Mouse (Mus musculus): ENCODE measurements at regions not wholly inside any gene's neighbourhood (a gene's known extent, or its start where the extent isn't known, plus 50 kb on each side); places are given as distances from the start of the nearest gene placed in this dataset.

DNA sequence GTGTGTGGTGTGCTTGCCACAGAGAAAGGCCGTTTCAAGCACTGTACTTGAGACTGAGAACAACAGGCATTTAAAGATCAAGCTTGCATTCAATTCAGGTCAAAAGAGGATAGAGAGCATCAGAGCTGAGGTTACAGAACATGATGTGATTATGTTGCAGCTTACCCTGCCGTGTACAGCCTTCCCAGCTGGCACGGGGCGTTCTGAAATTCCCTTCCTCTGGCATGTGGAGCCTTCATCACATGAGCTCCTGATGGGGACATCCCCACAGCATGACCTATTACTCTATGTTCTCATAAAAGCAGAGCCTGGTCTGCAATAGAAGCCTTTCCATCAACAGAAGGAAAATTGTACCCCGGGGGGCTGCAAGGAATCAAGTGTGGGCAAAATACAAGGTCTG is 62.5 kb upstream of the Spag17 start:
- no peak overlapping the region for H3K4me2 ChIP-seq (replicated peaks)
- H3K36me3 ChIP-seq = no peaks in the 10 kb centered on the region
- no peak for ATAC-seq
- no peaks in the 10 kb centered on the region for H3K9me3 ChIP-seq
- H3K4me3 ChIP-seq (replicated peaks) = no peak overlapping the region
- H3K27me3 ChIP-seq (replicated peaks) = no peaks in the 10 kb centered on the region
- no peak overlapping the region for H3K9ac ChIP-seq
- no peak overlapping the region for H3K27ac ChIP-seq
- 86% methylated on average over 5 of the region's 5 CpGs for WGBS
- H3K4me1 ChIP-seq (replicated peaks) = no peaks in the 10 kb centered on the region

DNA sequence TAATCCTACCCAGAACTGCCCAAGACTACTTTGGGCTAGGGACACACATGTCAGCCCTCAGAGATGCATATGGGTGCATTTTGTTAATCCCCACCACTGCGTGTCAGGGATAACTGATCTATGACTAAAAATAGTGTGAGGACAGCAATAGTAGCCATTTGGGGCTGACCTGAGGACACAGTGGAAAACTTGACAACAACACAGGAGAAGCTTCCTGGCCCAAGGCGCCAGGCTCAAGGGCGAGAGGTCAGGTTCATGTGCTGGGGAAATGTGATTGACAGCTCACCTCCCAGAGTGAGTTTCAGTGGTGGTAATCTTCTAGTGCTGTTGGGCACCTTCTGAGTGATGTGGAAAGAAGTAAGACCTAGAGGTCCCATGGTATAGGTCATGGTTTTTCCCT is 62.0 kb upstream of the Spag17 start:
- Histone ChIP-seq H3K9ac (no peak overlapping the region), H3K27me3 (replicated peaks) (no peaks in the 10 kb centered on the region), H3K4me3 (replicated peaks) (no peak overlapping the region), H3K4me2 (replicated peaks) (no peak overlapping the region), H3K36me3 (no peaks in the 10 kb centered on the region), H3K27ac (no peak overlapping the region), H3K9me3 (no peaks in the 10 kb centered on the region), H3K4me1 (replicated peaks) (no peaks in the 10 kb centered on the region)
- WGBS = 80% methylated on average over 3 of the region's 3 CpGs
- no peak for ATAC-seq

All from intestine, embryonic 15.5 days (tissue).